Mouse (Mus musculus) hindbrain, postnatal 0 days (tissue): Measurements from ENCODE around the gene Sirpa. TPM values are rescaled to one million over a fixed set of nuclear protein-coding genes. Genes with fewer than 3 reads are reported as not detected.

Experiments
- ATAC-seq: fragments of 200-750 bp; cut with Nextera tagmentation; 2 replicates; pipeline ENCODE4 v1.8.0; 2017; ENCODE audit warnings: mild to moderate bottlenecking, moderate TSS enrichment, moderate library complexity
- DNase-seq: peaks from one replicate; pipeline ENCODE4 v3.0.0-alpha.2; 2015; ENCODE audit warnings: low spot score
- H3K27ac ChIP-seq: fragments of 300-500 bp; sonication (generic); 2 replicates; pipeline ENCODE4 v1.5.1; 2014; ENCODE audit warnings: mild to moderate bottlenecking
- H3K27me3 ChIP-seq: fragments of 300-500 bp; sonication (generic); 2 replicates; pipeline ENCODE4 v1.6.1; 2014; ENCODE audit warnings: low read length, mixed read lengths; ENCODE audit not compliant: insufficient read depth
- H3K36me3 ChIP-seq: fragments of 300-500 bp; sonication (generic); 2 replicates; pipeline ENCODE4 v1.6.1; 2014; ENCODE audit warnings: low read length, mixed read lengths; ENCODE audit not compliant: insufficient read depth
- H3K4me1 ChIP-seq: fragments of 300-500 bp; sonication (generic); 2 replicates; pipeline ENCODE4 v1.6.1; 2014; ENCODE audit warnings: antibody characterized with exemption, low read length, mixed read lengths; ENCODE audit not compliant: insufficient read depth
- H3K4me2 ChIP-seq: fragments of 300-500 bp; sonication (generic); 2 replicates; pipeline ENCODE4 v1.6.1; 2014; ENCODE audit warnings: low read depth, mild to moderate bottlenecking, low read length, moderate library complexity, mixed read lengths
- H3K4me3 ChIP-seq: fragments of 300-500 bp; sonication (generic); 2 replicates; pipeline ENCODE4 v1.5.1; 2014; ENCODE audit warnings: low read length
- H3K9ac ChIP-seq: fragments of 300-500 bp; sonication (generic); replicated peaks from 2 replicates; pipeline ENCODE4 v1.6.1; 2014; ENCODE audit warnings: mild to moderate bottlenecking, low read length, moderate library complexity, mixed read lengths
- H3K9me3 ChIP-seq: fragments of 300-500 bp; sonication (generic); 2 replicates; pipeline ENCODE4 v1.6.1; 2016; ENCODE audit warnings: low read length, mixed read lengths
- CTCF ChIP-seq: IDR thresholded peaks from 2 replicates; pipeline ENCODE4 v1.5.1; 2016; ENCODE audit warnings: antibody characterized with exemption, control low read depth, low read depth
- WGBS: fragments of 180-500 bp; shearing (Covaris S2); extraction: QIAGEN DNeasy Blood & Tissue Kit; methylation state at CpG from one replicate; pipeline ENCODE4 v1.1.7; 2014; 5-methylcytosine and 5-hydroxymethylcytosine counted together
- polyA plus RNA-seq: library from polyadenylated mRNA; unstranded; fragments of >200 nt; fragmentation: Nextera tagmentation; extraction: Ambion mirVana; gene quantifications from 2 replicates; pipeline ENCODE4 v1.2.1, GENCODE M21; 2015
- total RNA-seq: library from RNA; depleted of rRNA; stranded (reverse); fragments of >200 nt; gene quantifications from 2 replicates; pipeline ENCODE4 v1.2.3, GENCODE M21; 2014

Sirpa gene
- total and polyA plus RNA-seq, 2 experiments from 2014 or later: 35.8 to 87.7 TPM

- peaks cover 9% of the 10 kb centered on the region; the same call in 1 of the 2 replicates for H3K4me1 ChIP-seq
- H3K9me3 ChIP-seq: no peaks in the 10 kb centered on the region
- H3K27me3 ChIP-seq: no peaks in the 10 kb centered on the region
- no peak overlapping the region for H3K4me3 ChIP-seq
- DNase-seq (no peak), ATAC-seq (no peak)
- H3K36me3 ChIP-seq: no peaks in the 10 kb centered on the region
- H3K4me2 ChIP-seq: no peak overlapping the region
- no peak for TF ChIP-seq CTCF
- no peak overlapping the region for H3K9ac ChIP-seq
- no peak overlapping the region for H3K27ac ChIP-seq
- WGBS: 95% methylated on average over 7 of the region's 7 CpGs
Measured at GRCm38 (mm10) chr2:129602856-129603255, 10.2 kb downstream of the Sirpa start.

GRCm38 (mm10) chr2:129603536-129603935, 10.9 kb downstream of the Sirpa start:
- DNase-seq: no peak
- no peaks in the 10 kb centered on the region for H3K9me3 ChIP-seq
- 86% methylated on average over 1 of the region's 1 CpGs for WGBS
- no peak overlapping the region for H3K9ac ChIP-seq
- H3K36me3 ChIP-seq: no peaks in the 10 kb centered on the region; the same call in 1 of the 2 replicates
- no peak overlapping the region for H3K4me3 ChIP-seq
- TF ChIP-seq CTCF: no peak
- peak; percentile 90 for ATAC-seq
- H3K4me2 ChIP-seq: no peak overlapping the region
- peaks cover 9% of the 10 kb centered on the region; the same call in 1 of the 2 replicates for H3K4me1 ChIP-seq
- no peaks in the 10 kb centered on the region for H3K27me3 ChIP-seq
- H3K27ac ChIP-seq: no peak overlapping the region

- Histone ChIP-seq H3K9me3 (no peaks in the 10 kb centered on the region), H3K4me2 (no peak overlapping the region), H3K27ac (no peak overlapping the region), H3K4me3 (no peak overlapping the region), H3K27me3 (no peaks in the 10 kb centered on the region), H3K9ac (no peak overlapping the region), H3K4me1 (peaks cover 9% of the 10 kb centered on the region; the same call in 1 of the 2 replicates), H3K36me3 (no peaks in the 10 kb centered on the region; the same call in 1 of the 2 replicates)
- TF ChIP-seq CTCF: no peak
- DNase-seq (no peak), ATAC-seq (no peak)
- WGBS: 20% methylated on average over 6 of the region's 6 CpGs
Measured at GRCm38 (mm10) chr2:129604032-129604431, 11.4 kb downstream of the Sirpa start.

GRCm38 (mm10) chr2:129605816-129606215, 13.2 kb downstream of the Sirpa start:
- Histone ChIP-seq H3K27me3 (no peaks in the 10 kb centered on the region), H3K36me3 (peaks cover 6% of the 10 kb centered on the region; the same call in 1 of the 2 replicates), H3K4me1 (0 out of 2 replicates have a peak, but pooled peaks cover 6% of the 10 kb centered on the region), H3K4me3 (no peak overlapping the region), H3K9ac (no peak overlapping the region), H3K27ac (no peak overlapping the region), H3K4me2 (no peak overlapping the region), H3K9me3 (no peaks in the 10 kb centered on the region)
- no peak for ATAC-seq
- DNase-seq: no peak
- TF ChIP-seq CTCF: no peak
- 68% methylated on average over 3 of the region's 3 CpGs for WGBS

GRCm38 (mm10) chr2:129606269-129606668, 13.6 kb downstream of the Sirpa start:
- Histone ChIP-seq H3K4me1 (0 out of 2 replicates have a peak, but pooled peaks cover 2% of the 10 kb centered on the region), H3K9me3 (no peaks in the 10 kb centered on the region), H3K36me3 (peaks cover 10% of the 10 kb centered on the region; the same call in 1 of the 2 replicates), H3K27ac (no peak overlapping the region), H3K4me2 (no peak overlapping the region), H3K4me3 (no peak overlapping the region), H3K9ac (no peak overlapping the region), H3K27me3 (no peaks in the 10 kb centered on the region)
- TF ChIP-seq CTCF: no peak
- 26% methylated on average over 8 of the region's 8 CpGs for WGBS
- peak; percentile 50; the same call in 1 of the 2 replicates for ATAC-seq
- peak; percentile 25 for DNase-seq

GRCm38 (mm10) chr2:129606899-129607298, 14.3 kb downstream of the Sirpa start:
- H3K4me3 ChIP-seq: no peak overlapping the region
- no peaks in the 10 kb centered on the region for H3K9me3 ChIP-seq
- no peak for ATAC-seq
- no peak overlapping the region for H3K4me2 ChIP-seq
- H3K4me1 ChIP-seq: no peaks in the 10 kb centered on the region
- no peaks in the 10 kb centered on the region for H3K27me3 ChIP-seq
- 67% methylated on average over 2 of the region's 2 CpGs for WGBS
- peaks cover 10% of the 10 kb centered on the region; the same call in 1 of the 2 replicates for H3K36me3 ChIP-seq
- TF ChIP-seq CTCF: no peak
- no peak overlapping the region for H3K27ac ChIP-seq
- no peak for DNase-seq
- no peak overlapping the region for H3K9ac ChIP-seq

- TF ChIP-seq CTCF: no peak
Measured at GRCm38 (mm10) chr2:129613971-129614370, 21.3 kb downstream of the Sirpa start.

More at GRCm38 (mm10) chr2:129613971-129614370, 21.3 kb downstream of the Sirpa start:
- 89% methylated on average over 6 of the region's 6 CpGs for WGBS
- Histone ChIP-seq H3K4me2 (no peak overlapping the region), H3K4me1 (no peaks in the 10 kb centered on the region), H3K9ac (no peak overlapping the region), H3K27me3 (no peaks in the 10 kb centered on the region), H3K27ac (no peak overlapping the region), H3K9me3 (no peaks in the 10 kb centered on the region), H3K36me3 (peaks cover 14% of the 10 kb centered on the region; the same call in 1 of the 2 replicates), H3K4me3 (no peak overlapping the region)
- ATAC-seq (no peak), DNase-seq (no peak)
